In the genomic region with DNA sequence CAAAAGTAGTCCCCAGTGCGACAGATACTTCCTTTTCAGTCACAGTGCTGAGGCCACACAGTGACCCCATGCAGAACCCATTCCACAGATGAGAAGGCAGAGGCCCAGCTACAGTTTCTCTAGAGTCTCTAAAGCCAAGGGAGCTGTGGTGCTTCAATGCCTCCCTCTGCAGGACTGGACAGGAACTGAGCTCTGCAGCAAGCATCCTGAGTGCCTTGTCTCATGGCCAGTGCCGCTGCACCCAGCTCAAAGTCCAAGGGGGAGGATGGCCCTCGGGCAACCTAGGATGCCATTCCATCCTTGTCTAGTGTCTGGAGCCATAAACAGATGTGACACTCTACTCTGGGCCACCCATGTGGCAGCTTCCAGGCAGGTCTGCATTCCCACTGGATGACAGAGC, we compare ENCODE assay signal across 8 mouse cellular contexts. TPM values are rescaled to one million over a fixed set of nuclear protein-coding genes. Genes with fewer than 3 reads are reported as not detected.
DNase-seq lines count a peak whose midpoint lies in the region; ATAC-seq and TF ChIP-seq lines count a peak whose summit lies in the region.
"Had no signal": no experiment of that assay in that cellular context is flagged by ENCODE, and none has a peak within 500 bp of the region (broad histone marks: within the 10 kb centered on the region; RNA-seq: fewer than 3 reads in every experiment).

No protein-coding gene starts in this region.

- TF ChIP-seq CTCF in intestine, postnatal 0 days (IDR thresholded peaks at IDR 0.05; ENCODE audit: low read depth) = peak; percentile 87
- peak; percentile 59 for TF ChIP-seq CTCF in E14TG2a.4 (conservative IDR thresholded peaks at IDR 0.05; ENCODE audit: low read length)
- peak; percentile 63 for TF ChIP-seq CTCF in kidney, postnatal 0 days (IDR thresholded peaks at IDR 0.05; ENCODE audit: low read depth)

- H3K4me1 ChIP-seq in intestine, postnatal 0 days (replicated peaks; ENCODE audit: control insufficient read depth, insufficient read depth, low read length) = no peaks in the 10 kb centered on the region
- peaks cover 23% of the 10 kb centered on the region for H3K4me1 ChIP-seq in intestine, embryonic 16.5 days (ENCODE audit: control insufficient read depth, insufficient read depth, low read length)
- peaks cover 83% of the 10 kb centered on the region for H3K4me1 ChIP-seq in E14TG2a.4 (replicated peaks; ENCODE audit: low read depth, low read length)
- H3K4me1 ChIP-seq in kidney, postnatal 0 days (replicated peaks; ENCODE audit: insufficient read depth, low read length) = peaks cover 9% of the 10 kb centered on the region; the same call in 1 of the 2 replicates

- H3K27me3 ChIP-seq in intestine, postnatal 0 days (replicated peaks; ENCODE audit: control insufficient read depth, insufficient read depth, low read length) = no peaks in the 10 kb centered on the region
- H3K27me3 ChIP-seq in intestine, embryonic 16.5 days (replicated peaks; ENCODE audit: control insufficient read depth, insufficient read depth, low read length) = no peaks in the 10 kb centered on the region
- no peaks in the 10 kb centered on the region for H3K27me3 ChIP-seq in E14TG2a.4 (ENCODE audit: insufficient read depth, low read length)
- H3K27me3 ChIP-seq in kidney, postnatal 0 days (ENCODE audit: insufficient read depth, low read length) = no peaks in the 10 kb centered on the region

- H3K36me3 ChIP-seq in intestine, postnatal 0 days (ENCODE audit: control insufficient read depth, insufficient read depth) = peaks cover 25% of the 10 kb centered on the region; the same call in 1 of the 2 replicates
- no peaks in the 10 kb centered on the region for H3K36me3 ChIP-seq in intestine, embryonic 16.5 days (ENCODE audit: control insufficient read depth, insufficient read depth, low read length)
- peaks cover 20% of the 10 kb centered on the region for H3K36me3 ChIP-seq in E14TG2a.4 (ENCODE audit: insufficient read depth, low read length)
- 0 out of 2 replicates have a peak, but pooled peaks cover 5% of the 10 kb centered on the region for H3K36me3 ChIP-seq in kidney, postnatal 0 days (ENCODE audit: insufficient read depth, low read length)

- ATAC-seq in intestine, postnatal 0 days = peak; percentile 61
- ATAC-seq in intestine, embryonic 16.5 days = no peak
- ATAC-seq in kidney, postnatal 0 days (replicated peaks; ENCODE audit: low FRiP score, low read depth) = 0 out of 2 replicates have a peak, but pooled peaks have one; percentile 2
- ATAC-seq in monocyte, adult 5-6 weeks (replicated peaks; ENCODE audit: insufficient number of reproducible peaks, low FRiP score, low TSS enrichment, poor library complexity, severe bottlenecking) = no peak

- H3K4me3 ChIP-seq in intestine, postnatal 0 days (ENCODE audit: low read depth, low read length) = no peak overlapping the region
- no peak overlapping the region for H3K4me3 ChIP-seq in intestine, embryonic 16.5 days (ENCODE audit: low read length)
- H3K4me3 ChIP-seq in E14TG2a.4 (replicated peaks; ENCODE audit: low read length) = no peak overlapping the region
- H3K4me3 ChIP-seq in kidney, postnatal 0 days (replicated peaks; ENCODE audit: low read depth, low read length) = no peak overlapping the region

- no peak overlapping the region for H3K4me2 ChIP-seq in intestine, postnatal 0 days (replicated peaks; ENCODE audit: low read depth)
- H3K4me2 ChIP-seq in intestine, embryonic 16.5 days (ENCODE audit: low read depth, low read length) = no peak overlapping the region
- H3K4me2 ChIP-seq in kidney, postnatal 0 days (ENCODE audit: low read length) = no peak overlapping the region

- no peaks in the 10 kb centered on the region for H3K9me3 ChIP-seq in intestine, postnatal 0 days (ENCODE audit: control insufficient read depth)
- H3K9me3 ChIP-seq in intestine, embryonic 16.5 days (ENCODE audit: control insufficient read depth, low read length) = no peaks in the 10 kb centered on the region
- no peaks in the 10 kb centered on the region for H3K9me3 ChIP-seq in E14TG2a.4 (ENCODE audit: low read length)
- no peaks in the 10 kb centered on the region for H3K9me3 ChIP-seq in kidney, postnatal 0 days (replicated peaks; ENCODE audit: low read length)

- 46% methylated on average over 3 of the region's 3 CpGs for WGBS in intestine, postnatal 0 days
- WGBS in intestine, embryonic 16.5 days = 51% methylated on average over 3 of the region's 3 CpGs
- 60% methylated on average over 3 of the region's 3 CpGs for WGBS in kidney, postnatal 0 days

- no peak overlapping the region for H3K9ac ChIP-seq in intestine, postnatal 0 days (ENCODE audit: low read depth, low read length)
- no peak overlapping the region for H3K9ac ChIP-seq in intestine, embryonic 16.5 days (ENCODE audit: low read depth, low read length)
- no peak overlapping the region for H3K9ac ChIP-seq in kidney, postnatal 0 days (ENCODE audit: low read depth, low read length)

- no peak overlapping the region for H3K27ac ChIP-seq in intestine, postnatal 0 days (ENCODE audit: low read depth, low read length)
- H3K27ac ChIP-seq in intestine, embryonic 16.5 days (ENCODE audit: low read length) = no peak overlapping the region
- no peak overlapping the region for H3K27ac ChIP-seq in kidney, postnatal 0 days

- DNase-seq in Muller cell, postnatal 12 days (ENCODE audit: inconsistent ontology term) = peak; percentile 27
- no peak for DNase-seq in kidney, postnatal 0 days (ENCODE audit: low spot score)
- no peak for DNase-seq in ovary, postnatal 36 days (ENCODE audit: low spot score)
- DNase-seq: thymus, postnatal 14 days had no signal

RNA-seq across cellular contexts. Expression of gene Numbl, which starts 2.5 kb away (rescaled TPM):
- 6.6 and 7.5 TPM in 2 replicates for polyA plus RNA-seq in intestine, postnatal 0 days (2015; fragmentation: Nextera tagmentation; extraction: Ambion mirVana)
- polyA plus RNA-seq in intestine, embryonic 16.5 days (2015; fragmentation: Nextera tagmentation; extraction: Ambion mirVana) = 9.1 and 10.8 TPM in 2 replicates
- 12.6 and 13.0 TPM in 2 replicates for polyA plus RNA-seq in kidney, postnatal 0 days (2015; fragmentation: Nextera tagmentation; extraction: Ambion mirVana)
- 1.2 to 2.5 TPM (median 2.1 TPM) in 3 replicates for total RNA-seq in monocyte, adult 5-6 weeks (2017)

RNA-seq across cellular contexts. Expression of gene Coq8b, which starts 22.9 kb away (rescaled TPM):
- 16.8 and 18.7 TPM in 2 replicates for polyA plus RNA-seq in intestine, postnatal 0 days (2015; fragmentation: Nextera tagmentation; extraction: Ambion mirVana)
- polyA plus RNA-seq in intestine, embryonic 16.5 days (2015; fragmentation: Nextera tagmentation; extraction: Ambion mirVana) = 25.5 and 26.3 TPM in 2 replicates
- polyA plus RNA-seq in kidney, postnatal 0 days (2015; fragmentation: Nextera tagmentation; extraction: Ambion mirVana) = 20.8 and 22.0 TPM in 2 replicates
- 7.0 to 22.6 TPM (median 19.4 TPM) in 3 replicates for total RNA-seq in monocyte, adult 5-6 weeks (2017)

RNA-seq across cellular contexts. Expression of gene Itpkc, which starts 27.3 kb away (rescaled TPM):
- polyA plus RNA-seq in intestine, postnatal 0 days (2015; fragmentation: Nextera tagmentation; extraction: Ambion mirVana) = 8.6 and 9.0 TPM in 2 replicates
- 8.3 and 9.5 TPM in 2 replicates for polyA plus RNA-seq in intestine, embryonic 16.5 days (2015; fragmentation: Nextera tagmentation; extraction: Ambion mirVana)
- polyA plus RNA-seq in kidney, postnatal 0 days (2015; fragmentation: Nextera tagmentation; extraction: Ambion mirVana) = 3.4 and 3.6 TPM in 2 replicates
- total RNA-seq in monocyte, adult 5-6 weeks (2017) = 6.7 to 9.7 TPM (median 9.1 TPM) in 3 replicates

RNA-seq across cellular contexts. Expression of gene Snrpa, which starts 59.6 kb away (rescaled TPM):
- 75.4 and 76.4 TPM in 2 replicates for polyA plus RNA-seq in intestine, postnatal 0 days (2015; fragmentation: Nextera tagmentation; extraction: Ambion mirVana)
- polyA plus RNA-seq in intestine, embryonic 16.5 days (2015; fragmentation: Nextera tagmentation; extraction: Ambion mirVana) = 227 and 251 TPM in 2 replicates
- 160 and 174 TPM in 2 replicates for polyA plus RNA-seq in kidney, postnatal 0 days (2015; fragmentation: Nextera tagmentation; extraction: Ambion mirVana)
- 29.2 to 37.2 TPM (median 29.4 TPM) in 3 replicates for total RNA-seq in monocyte, adult 5-6 weeks (2017)

Comparison
In these comparisons a context has a peak if more than half of its experiments do, and no peak if none do; other contexts are left out.
1. ATAC-seq: peak in intestine, postnatal 0 days (single experiment) and kidney, postnatal 0 days (single experiment); none in intestine, embryonic 16.5 days (single experiment) and monocyte, adult 5-6 weeks (single experiment).
2. Peak in every context shown above with its lines, with median percentiles within 50 percentile points of each other: CTCF ChIP-seq.